Mouse (Mus musculus): ENCODE measurements at regions not wholly inside any gene's neighbourhood (a gene's known extent, or its start where the extent isn't known, plus 50 kb on each side); places are given as distances from the start of the nearest gene placed in this dataset.

DNA sequence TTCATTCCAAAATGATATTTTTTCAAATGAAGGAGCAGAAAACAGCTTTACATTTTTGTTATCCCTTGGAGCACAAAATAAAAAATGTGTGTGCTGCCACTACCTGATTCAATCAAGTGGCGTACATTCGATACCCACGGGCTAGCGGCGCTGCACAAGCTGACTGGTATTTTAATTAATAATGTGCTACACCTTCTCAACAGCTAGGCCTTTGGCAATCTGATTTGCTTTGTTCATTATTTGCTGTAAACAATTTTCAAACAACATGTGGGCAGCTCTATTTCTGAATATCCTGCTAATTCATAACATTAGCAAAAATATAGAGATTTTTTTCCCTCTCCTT lies 147.7 kb upstream of the Galnt5 start:
- TF ChIP-seq CTCF (IDR thresholded peaks at IDR 0.05) = no peak
- TF ChIP-seq EP300 (IDR thresholded peaks at IDR 0.05) = no peak
